Mouse (Mus musculus): ENCODE measurements around the gene Vmn1r212.

GRCm38 (mm10) chr13:22854760-22855159, 29.2 kb downstream of the Vmn1r212 start:
- no peak for TF ChIP-seq CTCF (IDR thresholded peaks at IDR 0.05; ENCODE audit: borderline replicate concordance, control insufficient read depth, extremely low read depth, insufficient read depth, low read length, poor library complexity)
- no peak for TF ChIP-seq POLR2A (IDR thresholded peaks at IDR 0.05; ENCODE audit: control insufficient read depth, extremely low read depth, insufficient read depth, low read length, poor library complexity)
